In genomic region chr17:6766823-6767222, GRCm38 (mm10) we compare ENCODE assay signal across 15 mouse cellular contexts. TPM values are rescaled to one million over a fixed set of nuclear protein-coding genes. Genes with fewer than 3 reads are reported as not detected.
DNase-seq lines count a peak whose midpoint lies in the region; ATAC-seq lines count a peak whose summit lies in the region.
"Had no signal": no experiment of that assay in that cellular context is flagged by ENCODE, and none has a peak within 500 bp of the region (broad histone marks: within the 10 kb centered on the region; RNA-seq: fewer than 3 reads in every experiment).

No protein-coding gene starts in this region.

- 63% methylated on average over 4 of the region's 4 CpGs for WGBS in heart, embryonic 13.5 days
- WGBS in kidney, embryonic 16.5 days: 63% methylated on average over 4 of the region's 4 CpGs
- 45% methylated on average over 4 of the region's 4 CpGs for WGBS in intestine, embryonic 16.5 days
- 51% methylated on average over 4 of the region's 4 CpGs for WGBS in stomach, embryonic 15.5 days

- no peak overlapping the region for H3K4me2 ChIP-seq in heart, embryonic 13.5 days
- H3K4me2 ChIP-seq in kidney, embryonic 16.5 days (replicated peaks; ENCODE audit: low read depth, low read length): no peak overlapping the region
- no peak overlapping the region for H3K4me2 ChIP-seq in intestine, embryonic 16.5 days (ENCODE audit: low read depth, low read length)
- no peak overlapping the region for H3K4me2 ChIP-seq in stomach, embryonic 15.5 days
- H3K4me2 ChIP-seq: embryonic facial prominence, embryonic 15.5 days; forebrain, embryonic 12.5 days; limb, embryonic 13.5 days; neural tube, embryonic 12.5 days had no signal

- no peaks in the 10 kb centered on the region for H3K36me3 ChIP-seq in heart, embryonic 13.5 days
- no peaks in the 10 kb centered on the region for H3K36me3 ChIP-seq in kidney, embryonic 16.5 days (ENCODE audit: insufficient read depth, low read length)
- no peaks in the 10 kb centered on the region for H3K36me3 ChIP-seq in intestine, embryonic 16.5 days (ENCODE audit: control insufficient read depth, insufficient read depth, low read length)
- no peaks in the 10 kb centered on the region for H3K36me3 ChIP-seq in stomach, embryonic 15.5 days
- H3K36me3 ChIP-seq: embryonic facial prominence, embryonic 15.5 days; forebrain, embryonic 12.5 days; limb, embryonic 13.5 days; neural tube, embryonic 12.5 days had no signal

- H3K27me3 ChIP-seq in heart, embryonic 13.5 days (replicated peaks): no peaks in the 10 kb centered on the region
- no peaks in the 10 kb centered on the region for H3K27me3 ChIP-seq in kidney, embryonic 16.5 days (ENCODE audit: insufficient read depth, low read length)
- no peaks in the 10 kb centered on the region for H3K27me3 ChIP-seq in intestine, embryonic 16.5 days (replicated peaks; ENCODE audit: control insufficient read depth, insufficient read depth, low read length)
- no peaks in the 10 kb centered on the region for H3K27me3 ChIP-seq in stomach, embryonic 15.5 days (replicated peaks)
- H3K27me3 ChIP-seq: embryonic facial prominence, embryonic 15.5 days; forebrain, embryonic 12.5 days; limb, embryonic 13.5 days; neural tube, embryonic 12.5 days had no signal

- no peaks in the 10 kb centered on the region for H3K9me3 ChIP-seq in heart, embryonic 13.5 days
- no peaks in the 10 kb centered on the region for H3K9me3 ChIP-seq in kidney, embryonic 16.5 days (ENCODE audit: low read length)
- H3K9me3 ChIP-seq in intestine, embryonic 16.5 days (ENCODE audit: control insufficient read depth, low read length): no peaks in the 10 kb centered on the region
- H3K9me3 ChIP-seq in stomach, embryonic 15.5 days: no peaks in the 10 kb centered on the region
- H3K9me3 ChIP-seq: embryonic facial prominence, embryonic 15.5 days; forebrain, embryonic 12.5 days; limb, embryonic 13.5 days; neural tube, embryonic 12.5 days had no signal

- H3K9ac ChIP-seq in heart, embryonic 13.5 days: no peak overlapping the region
- no peak overlapping the region for H3K9ac ChIP-seq in kidney, embryonic 16.5 days (replicated peaks; ENCODE audit: low read length)
- H3K9ac ChIP-seq in intestine, embryonic 16.5 days (ENCODE audit: low read depth, low read length): no peak overlapping the region
- no peak overlapping the region for H3K9ac ChIP-seq in stomach, embryonic 15.5 days
- H3K9ac ChIP-seq: embryonic facial prominence, embryonic 15.5 days; forebrain, embryonic 12.5 days; limb, embryonic 13.5 days; neural tube, embryonic 12.5 days had no signal

- no peak for DNase-seq in heart, adult 8-10 months (ENCODE audit: low spot score)
- no peak for DNase-seq in kidney, postnatal 4 days
- DNase-seq: adrenal gland, postnatal 36 days; cerebellum, adult 9-10 months; kidney, adult 18-20 months had no signal

- no peak for ATAC-seq in heart, embryonic 13.5 days (ENCODE audit: extremely low read depth, insufficient number of reproducible peaks, low FRiP score, low TSS enrichment)
- no peak for ATAC-seq in kidney, embryonic 16.5 days (ENCODE audit: low FRiP score, low TSS enrichment)
- ATAC-seq in intestine, embryonic 16.5 days: peak; percentile 81
- ATAC-seq in stomach, embryonic 15.5 days (ENCODE audit: insufficient read depth, low FRiP score, low read depth): peak; percentile 76
- no peak for ATAC-seq in monocyte, adult 5-6 weeks (replicated peaks; ENCODE audit: insufficient number of reproducible peaks, low FRiP score, low TSS enrichment, poor library complexity, severe bottlenecking)
- ATAC-seq: lung, postnatal 0 days had no signal

- no peak overlapping the region for H3K4me3 ChIP-seq in heart, embryonic 13.5 days
- no peak overlapping the region for H3K4me3 ChIP-seq in kidney, embryonic 16.5 days (ENCODE audit: low read length)
- H3K4me3 ChIP-seq in intestine, embryonic 16.5 days (ENCODE audit: low read length): no peak overlapping the region
- H3K4me3 ChIP-seq in stomach, embryonic 15.5 days (replicated peaks): no peak overlapping the region
- H3K4me3 ChIP-seq: embryonic facial prominence, embryonic 15.5 days; forebrain, embryonic 12.5 days; limb, embryonic 13.5 days; neural tube, embryonic 12.5 days had no signal

- H3K4me1 ChIP-seq in heart, embryonic 13.5 days: peaks cover 90% of the 10 kb centered on the region
- peaks cover 71% of the 10 kb centered on the region for H3K4me1 ChIP-seq in kidney, embryonic 16.5 days (ENCODE audit: insufficient read depth, low read length)
- H3K4me1 ChIP-seq in intestine, embryonic 16.5 days (ENCODE audit: control insufficient read depth, insufficient read depth, low read length): peaks cover 60% of the 10 kb centered on the region
- peaks cover 31% of the 10 kb centered on the region for H3K4me1 ChIP-seq in stomach, embryonic 15.5 days
- H3K4me1 ChIP-seq: embryonic facial prominence, embryonic 15.5 days had no signal

- H3K27ac ChIP-seq in heart, embryonic 13.5 days (replicated peaks): peak overlapping the region; percentile 90
- peak overlapping the region; percentile 30; the same call in 1 of the 2 replicates for H3K27ac ChIP-seq in kidney, embryonic 16.5 days (ENCODE audit: low read length)
- H3K27ac ChIP-seq in intestine, embryonic 16.5 days (ENCODE audit: low read length): peak overlapping the region; percentile 79
- H3K27ac ChIP-seq in stomach, embryonic 15.5 days: peak overlapping the region; percentile 50; the same call in 1 of the 2 replicates
- H3K27ac ChIP-seq: embryonic facial prominence, embryonic 15.5 days; forebrain, embryonic 12.5 days; limb, embryonic 13.5 days; neural tube, embryonic 12.5 days had no signal

RNA-seq across cellular contexts. Expression of gene Ezr, which starts 15.8 kb away (rescaled TPM):
- polyA plus RNA-seq in heart, embryonic 13.5 days (2015; fragmentation: Nextera tagmentation; extraction: Ambion mirVana): 103 and 105 TPM in 2 replicates
- 10 to 100 TPM; 29.1 to 38.7 (median 33.9) TPM for total RNA-seq in heart, adult 8-10 months (2022)
- polyA plus RNA-seq in kidney, embryonic 16.5 days (2015; fragmentation: Nextera tagmentation; extraction: Ambion mirVana): 240 and 248 TPM in 2 replicates
- 281 and 319 TPM in 2 replicates for polyA plus RNA-seq in intestine, embryonic 16.5 days (2015; fragmentation: Nextera tagmentation; extraction: Ambion mirVana)
- polyA plus RNA-seq in stomach, embryonic 15.5 days (2015; fragmentation: Nextera tagmentation; extraction: Ambion mirVana): 223 and 228 TPM in 2 replicates
- 389 to 480 TPM (median 421 TPM) in 3 replicates for total RNA-seq in monocyte, adult 5-6 weeks (2017)

Comparison
In these comparisons a context has a peak if more than half of its experiments do, and no peak if none do; other contexts are left out.
1. ATAC-seq: peak in intestine, embryonic 16.5 days (single experiment) and stomach, embryonic 15.5 days (single experiment); none in heart, embryonic 13.5 days (single experiment), kidney, embryonic 16.5 days (single experiment) and monocyte, adult 5-6 weeks (single experiment).
2. H3K27ac ChIP-seq: peak in every context shown above with its lines; median percentile 90 in heart, embryonic 13.5 days; 79 in intestine, embryonic 16.5 days; 50 in stomach, embryonic 15.5 days; 30 in kidney, embryonic 16.5 days.